Mouse (Mus musculus) left cerebral cortex, adult 2 months (tissue): ENCODE data around the gene Sh3gl1. TPM values are rescaled to one million over a fixed set of nuclear protein-coding genes. Genes with fewer than 3 reads are reported as not detected.

Experiments
- DNase-seq, 2 experiments: peaks; one replicate each; pipeline ENCODE4 v3.0.0; 2021 to 2022; ENCODE audit warnings: low spot score in 2 of 2, mixed read lengths in 1 of 2; ENCODE audit errors: extremely low spot score in 1 of 2
- H3K27ac ChIP-seq: fragments of 200-600 bp; 2 replicates; pipeline ENCODE4 v1.8.1; 2022
- H3K4me3 ChIP-seq: fragments of 200-600 bp; 2 replicates; pipeline ENCODE4 v1.8.1; 2022
- CTCF ChIP-seq: fragments of 200-600 bp; IDR thresholded peaks from 2 replicates; pipeline ENCODE4 v1.8.1; 2022; ENCODE audit warnings: antibody characterized with exemption, mild to moderate bottlenecking, moderate library complexity
- intact Hi-C: fragments of 180-260 bp; cut with DNase I; formaldehyde crosslinking; loops from one replicate; pipeline ENCODE4 v1.15.1; 2025
- total RNA-seq, 2 experiments: library from RNA; stranded (reverse); gene quantifications; 2 replicates each; pipeline ENCODE4 v1.2.3; 2021

Gene Sh3gl1
- total RNA-seq, 2 experiments from 2014 or later = 38.9 to 43.2 TPM

- peak within 1 kb of the TSS; percentile 58 for H3K4me3 ChIP-seq
- TF ChIP-seq CTCF = no peak
- H3K27ac ChIP-seq = peak within 1 kb of the TSS; percentile 87
- peak; percentile 43 to 51 for DNase-seq
- intact Hi-C loops = no loop called here
Measured at GRCm38 (mm10) chr17:55969966-55970891, 66.2 kb downstream of the Sh3gl1 start, which contains the start of gene Shd. TSS of gene Shd (plus strand) at chr17:55970467.

GRCm38 (mm10) chr17:55969560-55969959 lies 66.9 kb downstream of the Sh3gl1 start:
- no peak overlapping the region for H3K4me3 ChIP-seq
- intact Hi-C loops = no loop called here
- H3K27ac ChIP-seq = no peak overlapping the region
- peak; percentile 43 to 45 for DNase-seq
- TF ChIP-seq CTCF = no peak

- no peak for DNase-seq
- TF ChIP-seq CTCF = no peak
- Histone ChIP-seq H3K4me3 (no peak overlapping the region), H3K27ac (no peak overlapping the region)
- intact Hi-C loops = no loop called here
Measured at GRCm38 (mm10) chr17:55968210-55968609, 68.2 kb downstream of the Sh3gl1 start.

GRCm38 (mm10) chr17:55967186-55967585 lies 69.2 kb downstream of the Sh3gl1 start:
- Histone ChIP-seq H3K27ac (no peak overlapping the region), H3K4me3 (no peak overlapping the region)
- TF ChIP-seq CTCF = no peak
- intact Hi-C loops = no loop called here
- DNase-seq = no peak

Other genes starting within 250 kb of the Sh3gl1 start
- 1 to 10 TPM; 5.1 to 6.7 TPM for gene Zfp119a, start 157.7 kb downstream of the Sh3gl1 start, total RNA-seq
- 1 to 10 TPM; 6.2 to 6.6 TPM for gene Zfp959, start 144.5 kb downstream of the Sh3gl1 start, total RNA-seq
- 1 to 10 TPM; 2.3 to 4.1 TPM for gene Zfp119b, start 87.1 kb downstream of the Sh3gl1 start, total RNA-seq
- 1 to 10 TPM; 1.2 to 1.4 TPM for gene Ebi3, start 84.0 kb downstream of the Sh3gl1 start, total RNA-seq
- 10 to 100 TPM; 16.4 to 17.4 TPM for gene Yju2, start 77.5 kb downstream of the Sh3gl1 start, total RNA-seq
- 10 to 100 TPM; 36.7 to 40.1 TPM for gene Shd, start 66.2 kb downstream of the Sh3gl1 start, total RNA-seq
- 10 to 100 TPM; 88.7 to 90.6 TPM for gene Fsd1, start 50.1 kb downstream of the Sh3gl1 start, total RNA-seq
- 1 to 10 TPM; 2.5 to 3.1 TPM for gene Stap2, start 31.1 kb downstream of the Sh3gl1 start, total RNA-seq
- gene Mpnd, start 30.9 kb downstream of the Sh3gl1 start, total RNA-seq = 10 to 100 TPM; 90.8 to 91.2 TPM
- 1 to 10 TPM; 1.6 to 2.0 TPM for gene Chaf1a, start 3.8 kb upstream of the Sh3gl1 start, total RNA-seq
- gene Ubxn6, start 38.4 kb upstream of the Sh3gl1 start, total RNA-seq = 10 to 100 TPM; 91.2 to 98.3 TPM
- 100 to 1,000 TPM; 102 to 109 TPM for gene Hdgfl2, start 43.0 kb upstream of the Sh3gl1 start, total RNA-seq
- gene Plin4, start 73.2 kb upstream of the Sh3gl1 start, total RNA-seq = 1 to 10 TPM; 5.0 to 7.4 TPM
- gene Plin5, start 81.0 kb upstream of the Sh3gl1 start, total RNA-seq = under 1 TPM; 0.38 to 0.68 TPM
- gene Lrg1, start 85.4 kb upstream of the Sh3gl1 start, total RNA-seq = 1 to 10 TPM; 4.2 to 6.1 TPM
- 100 to 1,000 TPM; 117 to 125 TPM for gene Sema6b, start 103.7 kb upstream of the Sh3gl1 start, total RNA-seq
- 1 to 10 TPM; 7.5 to 8.7 TPM for gene Tnfaip8l1, start 125.8 kb upstream of the Sh3gl1 start, total RNA-seq
- gene Mydgf, start 147.3 kb upstream of the Sh3gl1 start, total RNA-seq = 10 to 100 TPM; 39.5 to 41.2 TPM
- 10 to 100 TPM; 70.7 to 74.1 TPM for gene Dpp9, start 182.3 kb upstream of the Sh3gl1 start, total RNA-seq
- gene Fem1a, start 220.2 kb upstream of the Sh3gl1 start, total RNA-seq = 10 to 100 TPM; 31.8 to 34.6 TPM
- gene Ticam1, start 240.2 kb upstream of the Sh3gl1 start, total RNA-seq = 1 to 10 TPM; 6.9 to 7.2 TPM